Mouse (Mus musculus) heart, adult 2 months (tissue): ENCODE results near the gene Ankrd66. TPM values are rescaled to one million over a fixed set of nuclear protein-coding genes. Genes with fewer than 3 reads are reported as not detected.

Source experiments
- DNase-seq, 2 experiments: peaks; one replicate each; pipeline ENCODE4 v3.0.0; 2021
- H3K27ac ChIP-seq: fragments of 200-600 bp; 2 replicates; pipeline ENCODE4 v1.8.1; 2022
- H3K27me3 ChIP-seq: fragments of 200-500 bp; 2 replicates; pipeline ENCODE4 v1.6.1; 2012; ENCODE audit warnings: mild to moderate bottlenecking, low read length, inconsistent platforms, mixed read lengths; ENCODE audit not compliant: control insufficient read depth, insufficient read depth
- H3K36me3 ChIP-seq: fragments of 200-500 bp; 2 replicates; pipeline ENCODE4 v1.6.1; 2012; ENCODE audit warnings: low read length, inconsistent platforms; ENCODE audit not compliant: control insufficient read depth, insufficient read depth
- H3K4me1 ChIP-seq: fragments of 200-500 bp; 2 replicates; pipeline ENCODE4 v1.6.1; 2011; ENCODE audit warnings: low read length; ENCODE audit not compliant: control insufficient read depth, insufficient read depth
- H3K4me3 ChIP-seq: fragments of 200-600 bp; 2 replicates; pipeline ENCODE4 v1.8.1; 2022
- H3K79me2 ChIP-seq: fragments of 200-500 bp; replicated peaks from 2 replicates; pipeline ENCODE4 v1.6.1; 2012; ENCODE audit warnings: mild to moderate bottlenecking, inconsistent platforms, low read length, moderate library complexity, mixed read lengths; ENCODE audit not compliant: control insufficient read depth, insufficient read depth
- H3K9ac ChIP-seq: fragments of 200-500 bp; 2 replicates; pipeline ENCODE4 v1.6.1; 2012; ENCODE audit warnings: low read depth, mild to moderate bottlenecking, control low read depth, inconsistent platforms, low read length, mixed read lengths
- CTCF ChIP-seq: fragments of 200-600 bp; IDR thresholded peaks from 2 replicates; pipeline ENCODE4 v1.8.1; 2022; ENCODE audit warnings: antibody characterized with exemption, mild to moderate bottlenecking, moderate library complexity
- EP300 ChIP-seq: fragments of 200-500 bp; IDR thresholded peaks from 2 replicates; pipeline ENCODE4 v1.6.1; 2011; ENCODE audit warnings: low read depth, low read length, control low read depth; ENCODE audit not compliant: insufficient read depth
- POLR2A ChIP-seq: fragments of 200-500 bp; IDR thresholded peaks from 2 replicates; pipeline ENCODE4 v1.6.1; 2011; ENCODE audit warnings: mild to moderate bottlenecking, low read depth, low read length, control low read depth; ENCODE audit not compliant: insufficient read depth
- WGBS: fragments of 180-500 bp; shearing (Covaris S2); methylation state at CpG from one replicate; pipeline ENCODE4 v1.1.7; 2018; 5-methylcytosine and 5-hydroxymethylcytosine counted together
- intact Hi-C: fragments of 180-260 bp; cut with DNase I; formaldehyde crosslinking; loops from one replicate; pipeline ENCODE4 v1.15.1; 2025
- polyA plus RNA-seq: library from polyadenylated mRNA; depleted of rRNA; stranded (reverse); fragments of >200 nt; gene quantifications from 2 replicates; pipeline ENCODE4 v1.2.3, GENCODE M21; 2012; rRNA removed
- total RNA-seq, 2 experiments: library from RNA; stranded (reverse); gene quantifications; 2 replicates each; pipeline ENCODE4 v1.2.3; 2021

Ankrd66 gene
- total and polyA plus RNA-seq, 3 experiments = 0.25 TPM; not detected in 2

- no peaks in the 10 kb centered on the region for H3K79me2 ChIP-seq
- no peak overlapping the region for H3K4me3 ChIP-seq
- no peaks in the 10 kb centered on the region for H3K4me1 ChIP-seq
- intact Hi-C loops = no loop called here
- TF ChIP-seq CTCF = no peak
- TF ChIP-seq EP300 = no peak
- no peak for TF ChIP-seq POLR2A
- H3K36me3 ChIP-seq = no peaks in the 10 kb centered on the region
- WGBS = 71% methylated on average over 2 of the region's 2 CpGs
- H3K27me3 ChIP-seq = no peaks in the 10 kb centered on the region
- H3K9ac ChIP-seq = no peak overlapping the region
- H3K27ac ChIP-seq = no peak overlapping the region
- no peak for DNase-seq
These were observed 54.8 kb downstream of the Ankrd66 start for GRCm38 (mm10) chr17:43488439-43489151.

- 79% methylated on average over 3 of the region's 3 CpGs for WGBS
- intact Hi-C loops = no loop called here
- H3K4me3 ChIP-seq = no peak overlapping the region
These were observed 57.5 kb downstream of the Ankrd66 start for GRCm38 (mm10) chr17:43485982-43486381.

More at GRCm38 (mm10) chr17:43485982-43486381, 57.5 kb downstream of the Ankrd66 start:
- DNase-seq = no peak
- no peaks in the 10 kb centered on the region for H3K79me2 ChIP-seq
- H3K4me1 ChIP-seq = no peaks in the 10 kb centered on the region
- TF ChIP-seq CTCF (no peak), POLR2A (no peak)
- H3K27ac ChIP-seq = no peak overlapping the region
- no peak overlapping the region for H3K9ac ChIP-seq
- no peaks in the 10 kb centered on the region for H3K27me3 ChIP-seq
- H3K36me3 ChIP-seq = no peaks in the 10 kb centered on the region

Other genes starting within 250 kb of the Ankrd66 start
- 100 to 1,000 TPM; 184 to 231 TPM for gene Adgrf5, start 183.2 kb downstream of the Ankrd66 start, total RNA-seq
- 57.7 and 116 TPM in 2 replicates for gene Adgrf5, start 183.2 kb downstream of the Ankrd66 start, polyA plus RNA-seq
- gene Mep1a, start 40.8 kb downstream of the Ankrd66 start, total RNA-seq = not detected
- not detected in 2 replicates for gene Mep1a, start 40.8 kb downstream of the Ankrd66 start, polyA plus RNA-seq
- gene Pla2g7, start 24.5 kb upstream of the Ankrd66 start, total RNA-seq = 1 to 10 TPM; 5.8 to 6.2 TPM
- gene Pla2g7, start 24.5 kb upstream of the Ankrd66 start, polyA plus RNA-seq = 3.5 and 5.3 TPM in 2 replicates
- gene Tdrd6, start 86.7 kb upstream of the Ankrd66 start, total RNA-seq = not detected
- 0.02 and 0.03 TPM in 2 replicates for gene Tdrd6, start 86.7 kb upstream of the Ankrd66 start, polyA plus RNA-seq
- gene Slc25a27, start 123.6 kb upstream of the Ankrd66 start, total RNA-seq = 1 to 10 TPM; 2.2 to 2.3 TPM
- gene Slc25a27, start 123.6 kb upstream of the Ankrd66 start, polyA plus RNA-seq = 3.2 and 4.9 TPM in 2 replicates
- 1 to 10 TPM; 3.5 to 4.9 TPM for gene Cyp39a1, start 123.8 kb upstream of the Ankrd66 start, total RNA-seq
- 2.1 and 5.0 TPM in 2 replicates for gene Cyp39a1, start 123.8 kb upstream of the Ankrd66 start, polyA plus RNA-seq